Mouse (Mus musculus) neutrophil, adult 5-6 weeks (primary cell): ENCODE data around the gene Nprl3. TPM values are rescaled to one million over a fixed set of nuclear protein-coding genes. Genes with fewer than 3 reads are reported as not detected.

Source experiments
- ATAC-seq: fragments of 151-379, 151-347 bp; 2 replicates; pipeline ENCODE4 v1.8.0; 2017; ENCODE audit warnings: mild to moderate bottlenecking, moderate TSS enrichment; ENCODE audit not compliant: insufficient number of reproducible peaks, poor library complexity, low FRiP score, severe bottlenecking; ENCODE audit errors: extremely low read depth
- total RNA-seq: library from RNA; stranded (forward); fragments of 200-1000 nt; gene quantifications from 2 replicates; pipeline ENCODE4 v1.2.3, GENCODE M21; 2017

Gene Nprl3
- total RNA-seq, 1 experiment from 2014 or later, result 35.5 TPM

DNA sequence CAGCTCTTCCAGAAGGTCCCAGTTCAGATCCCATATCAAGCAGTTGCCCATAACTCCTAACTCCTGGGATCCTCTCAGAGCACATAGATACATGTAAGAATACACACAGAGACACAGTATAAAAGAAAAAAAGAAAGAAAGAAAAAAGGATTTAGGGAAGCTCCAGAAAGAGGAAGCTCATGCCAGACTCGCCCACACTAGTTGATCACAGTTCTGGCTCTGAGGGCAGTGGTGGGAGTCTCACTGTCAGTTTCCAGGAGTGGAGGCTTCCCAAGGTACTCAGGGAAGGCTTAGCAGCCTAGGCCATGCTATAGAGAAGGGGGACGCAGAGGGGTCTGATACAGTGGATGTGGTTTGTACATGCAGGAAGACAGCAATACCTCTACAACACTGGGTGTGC is 36.4 kb downstream of the Nprl3 start:
- ATAC-seq, result no peak

DNA sequence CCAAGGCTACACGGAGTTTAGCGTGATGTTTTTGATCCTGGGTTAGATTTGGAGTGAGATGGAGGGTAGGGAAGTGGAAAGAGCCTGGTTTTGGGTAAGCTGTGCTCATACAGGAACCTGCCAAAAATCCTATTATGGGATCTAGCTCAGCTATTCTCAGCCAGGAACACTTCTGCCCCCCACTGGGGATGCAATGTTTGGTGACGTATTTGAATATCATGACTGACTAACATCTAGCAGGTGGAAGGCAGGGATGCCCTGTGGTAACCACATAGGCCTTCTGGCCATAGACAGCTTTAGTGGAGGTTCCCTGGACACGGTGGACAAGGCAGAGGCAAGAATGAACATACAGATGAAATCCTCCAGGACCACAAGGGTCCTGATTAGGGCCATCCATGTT is 37.3 kb downstream of the Nprl3 start:
- ATAC-seq, result no peak

DNA sequence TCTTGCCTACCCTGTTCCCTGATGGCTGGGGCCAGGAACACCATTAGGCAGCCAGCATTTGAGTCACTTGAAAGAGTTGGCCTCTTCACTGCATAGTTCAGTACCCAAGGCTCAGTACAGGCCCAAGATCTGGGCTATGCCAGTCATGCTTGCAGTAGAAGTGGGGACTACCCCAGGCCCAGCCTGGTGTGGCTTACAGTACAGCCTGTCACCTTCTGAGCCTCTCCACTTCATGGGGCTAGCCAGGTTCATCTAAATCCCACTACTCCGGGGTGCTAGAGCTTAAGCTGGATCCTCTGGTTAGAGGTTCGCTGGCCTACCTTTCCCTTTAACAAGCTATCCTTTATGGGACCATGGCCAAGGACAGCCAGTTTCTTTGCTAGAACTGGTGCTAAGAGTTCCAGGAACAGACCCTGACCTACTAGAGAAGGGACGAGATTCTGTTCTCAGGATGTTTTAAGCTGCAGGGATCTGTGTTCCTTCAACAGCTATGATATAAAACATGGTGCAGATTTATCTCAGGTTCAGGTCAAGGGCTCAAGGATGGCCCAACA is 39.1 kb downstream of the Nprl3 start:
- ATAC-seq, result no peak

DNA sequence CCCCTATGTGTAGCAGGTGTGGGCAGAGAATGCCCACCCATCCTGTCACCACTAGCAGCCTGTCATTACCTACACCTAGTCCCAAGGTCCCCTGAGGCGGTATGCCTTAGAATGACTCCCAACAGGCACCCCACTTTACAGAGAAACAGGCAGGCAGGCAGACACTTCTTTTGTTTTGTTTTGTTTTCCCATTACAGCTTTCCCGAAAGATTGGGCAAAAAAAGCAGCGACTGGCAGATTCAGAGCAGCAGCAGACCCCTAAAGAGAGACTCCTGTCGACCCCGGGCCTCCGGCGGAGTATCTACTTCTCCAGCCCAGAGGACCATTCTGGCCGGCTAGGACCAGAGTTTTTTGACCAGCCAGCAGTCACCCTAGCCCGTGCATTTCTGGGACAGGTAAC is 40.0 kb downstream of the Nprl3 start:
- ATAC-seq, result no peak

DNA sequence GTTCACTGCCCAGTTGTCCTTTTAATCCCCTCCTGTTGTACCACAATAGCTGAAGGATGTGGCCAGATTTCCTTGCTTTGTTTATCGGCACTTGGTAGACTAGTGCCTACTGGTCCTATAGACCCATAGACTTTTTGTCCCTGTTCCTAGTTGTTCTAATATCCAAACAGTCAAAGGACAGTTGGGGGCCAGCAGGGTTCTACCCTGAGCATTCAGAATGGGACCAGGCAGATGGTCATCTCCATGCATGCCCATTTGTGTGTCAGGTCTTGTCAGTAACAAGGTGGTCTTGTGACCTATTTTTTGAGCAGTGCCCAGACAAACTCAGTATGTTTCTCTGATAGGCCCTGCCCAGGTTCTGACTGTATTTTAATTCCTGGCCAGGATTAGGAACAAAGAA is 40.5 kb downstream of the Nprl3 start:
- no peak for ATAC-seq

DNA sequence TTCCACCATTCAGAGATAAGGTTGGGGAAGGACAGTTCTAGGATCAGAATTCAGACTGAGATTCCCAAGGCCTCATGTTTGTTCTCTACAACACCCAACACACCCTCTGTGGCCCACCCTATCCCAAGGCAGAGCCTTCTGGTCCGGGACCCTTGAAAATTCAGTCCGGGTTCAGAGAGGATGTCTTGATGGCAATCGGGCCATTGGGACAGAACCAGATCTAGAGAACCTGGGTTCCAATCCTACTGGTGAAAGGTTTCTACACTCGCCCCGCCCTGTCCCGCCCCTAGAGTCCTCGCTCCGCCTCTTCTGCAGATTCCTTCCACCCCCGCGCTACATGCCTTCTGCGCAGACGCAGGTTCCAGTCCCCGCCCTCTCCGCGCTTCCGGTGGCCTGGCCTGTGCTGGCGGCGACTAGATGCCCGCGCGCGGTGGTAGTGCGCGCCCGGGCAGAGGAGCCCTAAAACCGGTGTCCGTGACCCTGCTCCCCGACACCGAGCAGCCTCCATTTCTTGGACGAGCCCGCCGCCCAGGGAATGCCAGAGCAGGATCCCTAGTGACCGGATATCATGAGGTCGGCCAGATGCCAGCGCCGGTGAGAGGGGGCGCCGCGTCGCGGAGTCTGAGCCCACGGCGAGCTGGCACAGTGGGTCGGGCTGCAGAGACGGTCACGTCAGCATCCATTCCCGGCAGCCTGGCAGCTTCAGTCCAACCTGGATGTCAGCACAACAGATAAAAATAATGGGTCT is 41.2 kb downstream of the Nprl3 start, which contains the start of gene Mpg:
Gene Mpg (plus strand): TSS at position 382 of the 748 bp plus-strand sequence.
- peak; percentile 74 for ATAC-seq

DNA sequence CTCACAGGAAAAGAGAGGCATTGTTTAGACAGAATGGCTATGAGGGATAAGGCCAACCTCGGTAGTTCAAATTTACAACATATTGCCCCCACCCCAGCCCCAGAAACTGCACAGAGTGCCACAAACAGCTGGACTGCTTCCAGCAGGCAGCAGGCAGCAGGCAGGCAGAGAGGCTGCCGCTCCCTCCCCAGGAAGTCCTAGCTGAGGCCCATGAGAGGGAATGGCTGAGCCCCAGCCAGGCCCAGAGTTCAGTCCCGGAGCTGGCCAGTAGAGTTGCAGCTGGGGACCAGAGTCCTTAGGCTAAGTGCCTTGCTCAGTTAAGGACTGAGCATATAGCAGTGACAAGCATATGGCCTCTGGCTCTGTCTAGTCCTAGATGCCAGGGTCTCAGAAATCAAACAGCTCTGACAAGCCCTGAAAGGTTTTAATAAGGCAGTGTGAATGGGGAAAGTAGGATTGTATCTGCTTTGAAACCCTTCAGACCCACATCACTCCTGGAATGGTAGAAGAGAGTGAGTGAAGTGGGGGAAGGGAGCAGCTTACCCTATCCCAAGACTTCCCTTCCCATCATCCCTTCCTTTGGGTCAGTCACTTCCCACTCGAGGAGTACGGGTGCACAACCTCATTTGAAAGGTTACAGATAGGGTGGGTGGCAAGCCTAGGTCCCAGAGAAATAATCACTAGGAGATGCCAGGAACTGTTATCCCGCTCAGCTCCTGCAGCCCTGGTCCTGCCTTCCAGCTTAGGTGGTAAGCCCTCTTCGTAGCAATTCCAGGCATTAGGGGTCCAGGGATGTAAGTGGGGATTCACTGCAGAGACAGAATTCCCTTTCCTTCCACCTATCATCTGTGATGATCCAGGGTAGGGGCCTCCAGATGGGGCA is 42.0 kb downstream of the Nprl3 start:
- ATAC-seq, result no peak

DNA sequence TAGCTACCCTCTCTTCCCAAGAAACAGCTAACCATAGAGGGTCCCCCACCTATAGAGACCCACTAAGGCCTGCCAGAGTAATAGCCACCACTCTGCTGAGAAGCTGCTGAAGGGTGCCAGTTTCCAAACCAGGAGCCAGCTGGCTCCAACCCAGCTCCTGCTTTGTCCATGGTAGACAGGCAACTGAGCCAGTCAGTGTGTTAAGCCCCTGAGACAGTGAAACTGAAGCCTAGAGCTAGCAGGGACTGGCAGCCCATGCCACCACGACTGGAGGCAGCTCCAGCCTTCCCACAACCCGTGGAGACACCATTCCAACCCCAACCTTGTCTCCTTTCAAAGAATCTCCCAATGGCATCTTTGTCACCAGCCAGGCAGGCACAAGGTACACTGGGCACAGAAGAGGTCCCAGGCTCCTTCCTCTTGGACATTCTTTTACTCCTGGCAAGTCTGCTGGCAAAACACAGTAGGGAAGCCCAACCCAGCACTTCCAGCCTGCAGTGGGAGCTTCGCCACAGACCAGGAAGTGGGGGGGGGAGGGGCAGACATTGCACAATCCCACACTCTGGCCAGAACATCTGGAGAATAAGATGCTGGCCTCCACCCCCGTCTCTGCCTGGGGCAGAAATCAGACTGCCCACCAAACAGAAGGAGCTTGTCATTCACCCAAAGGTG is 42.9 kb downstream of the Nprl3 start:
- no peak for ATAC-seq

DNA sequence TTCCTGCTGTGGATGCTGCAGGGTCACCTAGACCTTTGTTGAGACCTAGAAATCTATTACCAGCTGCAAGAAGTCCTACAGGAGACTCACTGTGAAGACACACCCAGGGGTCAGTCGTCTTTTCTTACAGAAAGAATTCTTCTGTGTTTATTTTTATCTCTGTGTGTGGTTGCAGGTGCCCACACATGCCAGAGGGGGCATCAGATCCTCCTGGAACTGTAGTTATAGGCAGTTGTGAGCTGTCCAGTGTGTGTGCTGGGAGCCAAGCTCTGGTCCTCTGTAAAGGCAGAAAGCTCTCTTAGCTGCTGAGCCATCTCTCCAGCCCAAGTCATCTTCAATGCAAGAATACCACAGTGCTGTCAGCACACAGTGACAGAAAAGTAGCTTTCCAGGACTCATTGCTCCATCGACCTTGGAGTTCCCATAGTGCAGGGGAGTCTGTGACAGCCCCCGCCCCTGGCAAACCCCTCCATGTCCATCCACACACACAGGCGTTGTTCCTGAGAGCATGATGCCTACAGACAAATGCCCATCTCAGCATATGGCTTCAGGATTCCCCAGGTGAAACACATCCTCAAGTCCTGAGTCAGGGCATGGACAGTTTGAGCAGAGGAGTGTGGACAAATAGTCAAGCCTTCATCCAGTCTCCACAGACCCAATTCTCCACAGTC is 44.1 kb downstream of the Nprl3 start:
- no peak for ATAC-seq

DNA sequence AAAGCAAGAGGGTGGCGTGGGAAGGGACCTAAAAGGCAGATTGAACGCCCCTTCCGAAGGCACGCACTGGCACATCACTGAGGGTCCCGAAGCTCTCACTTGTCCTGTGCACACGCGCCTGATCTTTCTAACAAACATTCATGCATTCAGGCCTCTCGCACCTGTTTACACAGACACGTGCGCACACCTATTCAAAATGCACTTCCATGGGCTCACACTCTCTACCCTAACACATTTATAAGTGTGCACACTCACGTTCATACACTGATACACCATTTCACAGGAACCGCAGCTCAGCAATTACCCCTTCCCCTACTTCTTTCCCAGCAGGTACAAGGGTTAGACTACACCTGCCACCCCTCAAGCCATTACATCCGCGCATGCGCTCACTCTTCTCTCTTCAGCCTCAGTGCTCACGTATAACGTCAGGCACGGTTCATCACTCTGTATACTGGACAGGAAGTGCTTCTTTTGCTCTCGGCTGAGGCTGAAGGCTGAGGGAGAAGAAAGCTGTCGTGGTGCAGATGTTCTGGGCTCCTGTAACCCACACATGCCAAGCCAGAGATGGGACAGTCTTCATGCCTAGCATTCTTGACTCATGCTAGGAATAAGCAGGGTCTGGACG is 44.8 kb downstream of the Nprl3 start:
- no peak for ATAC-seq

DNA sequence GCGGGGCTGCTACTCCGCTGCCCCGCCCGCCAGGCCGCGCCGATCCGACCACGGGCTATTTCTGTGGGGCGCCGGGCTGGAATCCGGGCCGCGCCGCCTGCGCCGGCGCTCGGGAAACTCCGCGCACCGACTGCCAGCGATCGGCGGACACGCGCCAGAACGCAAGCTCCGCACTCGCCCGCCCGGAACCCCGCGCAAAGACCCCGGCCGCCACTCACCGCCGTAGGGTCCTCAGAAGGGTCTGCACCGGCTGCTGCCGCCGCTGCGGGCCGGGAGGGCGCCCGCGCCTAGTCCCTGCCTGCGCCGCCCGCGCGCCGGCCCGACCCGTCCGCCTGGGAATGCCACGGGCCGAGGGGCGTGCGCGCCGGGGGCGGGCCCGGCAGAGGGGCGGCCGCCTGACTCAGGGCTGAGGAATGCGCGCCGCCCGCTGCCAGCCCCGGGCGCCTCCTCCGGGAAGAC is 45.5 kb downstream of the Nprl3 start, which contains the start of gene Rhbdf1:
Gene Rhbdf1 (minus strand): TSS at position 350 of the 459 bp plus-strand sequence.
- ATAC-seq, result no peak

DNA sequence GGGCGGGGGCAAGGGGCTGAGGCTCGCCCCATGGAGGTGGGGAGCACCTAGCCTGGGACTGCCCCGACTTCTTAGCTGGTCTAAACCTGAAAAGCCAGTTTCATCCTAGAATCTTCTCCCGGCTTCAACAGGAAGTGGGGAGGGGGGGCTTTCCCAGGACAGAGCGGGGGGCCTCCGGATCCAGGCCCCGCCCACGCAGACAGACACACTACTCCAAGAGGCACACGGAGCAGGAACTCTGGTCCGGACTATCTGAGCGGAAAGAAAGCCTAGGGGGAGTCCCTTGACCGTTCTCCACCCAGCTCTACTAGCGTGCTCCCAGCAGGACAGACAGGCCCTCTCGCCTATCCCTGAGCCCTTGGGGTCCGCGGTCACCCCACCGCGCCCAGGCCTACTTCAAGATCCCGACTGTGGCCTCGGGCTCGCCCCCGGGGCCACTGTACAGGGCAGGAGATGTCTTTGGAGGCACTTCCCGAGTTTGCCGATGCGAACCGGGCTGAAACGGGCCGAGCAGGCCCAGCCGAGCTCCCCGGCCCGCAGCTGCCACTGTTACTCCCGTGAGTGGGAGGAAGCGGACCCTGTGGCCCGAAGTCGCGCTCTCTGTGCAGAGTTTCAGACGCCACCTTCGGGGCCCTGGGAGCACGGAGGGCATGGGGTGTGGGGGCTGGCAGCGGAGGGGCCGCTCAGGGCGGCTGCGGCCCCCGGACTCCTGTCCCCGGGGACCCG is 46.1 kb downstream of the Nprl3 start:
- no peak for ATAC-seq

DNA sequence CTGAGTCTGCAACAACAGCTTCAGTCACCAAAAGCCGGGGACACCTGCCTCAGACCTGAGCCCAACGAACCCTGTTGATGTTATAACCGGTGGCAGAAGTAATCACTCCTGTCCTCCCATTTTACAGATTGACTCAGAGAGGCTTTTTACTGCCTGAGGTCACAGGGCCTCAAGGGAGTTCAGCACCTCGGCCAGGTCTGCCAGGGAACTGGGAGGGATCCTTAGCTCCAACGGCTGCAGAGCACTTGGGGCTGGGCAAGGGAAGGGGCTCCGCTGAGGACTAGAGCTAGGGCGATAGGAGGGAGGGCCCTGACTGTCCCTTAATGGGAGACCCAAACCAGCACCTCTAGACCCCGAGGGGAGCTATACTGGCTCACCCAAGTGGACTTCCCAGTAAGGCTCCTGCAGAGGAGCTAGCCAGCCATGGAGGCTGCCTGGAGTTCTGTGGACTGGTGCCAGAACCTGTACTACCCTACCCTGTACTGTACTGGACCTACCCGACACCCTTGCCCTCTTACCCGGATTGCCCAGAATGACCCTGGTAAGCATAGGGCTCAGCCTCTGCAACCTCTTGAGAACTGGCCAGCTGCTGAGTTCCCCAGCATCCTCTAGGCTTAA is 46.8 kb downstream of the Nprl3 start:
- no peak for ATAC-seq

DNA sequence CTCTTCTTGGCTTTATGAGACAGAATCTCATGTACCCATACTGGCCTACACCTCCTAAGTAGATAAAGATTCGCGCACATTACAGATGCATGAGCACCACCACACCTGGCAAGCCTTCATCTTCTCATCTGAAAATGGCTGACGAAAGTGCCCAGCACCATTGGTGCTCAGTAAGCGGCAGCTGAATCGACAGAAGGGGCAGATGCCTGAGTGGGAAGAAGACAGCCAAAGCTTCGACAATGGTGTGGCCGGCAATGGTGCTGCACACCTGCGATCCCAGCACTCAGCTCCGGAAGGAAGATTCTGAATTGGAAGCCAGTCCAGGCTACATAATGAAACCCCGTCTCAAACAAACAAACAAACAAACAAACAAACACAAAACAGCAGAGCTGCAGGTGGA is 48.2 kb downstream of the Nprl3 start:
- no peak for ATAC-seq

DNA sequence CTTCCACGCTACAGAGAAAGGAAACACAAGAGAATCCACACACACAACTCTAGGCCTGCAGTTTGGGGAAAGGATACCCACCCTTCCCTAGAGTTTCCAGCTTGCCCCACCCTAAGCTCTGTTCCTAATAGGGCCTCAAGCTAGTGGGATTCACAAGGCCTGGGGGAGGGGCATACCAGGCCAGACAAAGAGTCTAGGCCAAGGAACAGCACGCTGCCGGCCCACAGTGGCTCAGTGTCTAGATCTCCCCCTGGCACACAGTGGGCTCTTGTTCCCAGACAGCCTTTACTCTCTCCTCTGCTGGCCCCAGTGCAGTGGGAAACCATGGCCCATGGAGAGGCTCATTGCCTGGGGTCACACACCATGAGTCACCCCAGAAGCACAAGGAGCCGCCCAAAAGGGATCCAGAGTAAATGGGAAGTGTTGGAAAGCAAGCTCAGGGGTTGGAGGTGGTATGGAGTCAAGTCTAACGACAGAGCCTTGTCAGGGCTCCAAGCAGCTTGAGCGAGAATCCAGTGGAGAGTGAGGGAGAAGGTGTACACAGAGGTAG is 48.9 kb downstream of the Nprl3 start:
- no peak for ATAC-seq

DNA sequence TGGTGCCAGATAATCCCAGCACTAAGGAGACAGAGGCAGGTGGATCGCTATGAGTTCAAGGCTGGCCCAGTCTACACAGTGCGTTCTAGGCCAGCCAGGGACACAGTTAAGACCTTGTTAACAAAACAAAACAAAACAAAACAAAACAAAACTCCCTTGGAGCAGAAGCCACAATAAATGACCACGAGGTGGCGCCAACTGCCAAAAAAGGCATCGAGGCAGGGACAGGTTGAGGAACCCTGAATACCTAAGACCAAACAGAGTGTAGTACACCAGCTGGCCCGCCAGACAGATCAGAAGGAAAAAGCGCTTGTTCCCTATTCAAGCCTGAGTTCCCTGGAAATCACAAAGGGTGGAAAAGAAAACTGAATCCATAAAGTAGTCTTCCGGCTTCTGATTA is 50.7 kb downstream of the Nprl3 start:
- peak; percentile 68 for ATAC-seq
